Mouse (Mus musculus): Measurements from ENCODE around the gene Tssk6. TPM values are rescaled to one million over a fixed set of nuclear protein-coding genes. Genes with fewer than 3 reads are reported as not detected.
A peak's percentile ranks its signal among the peaks of the same experiment; 100 is the strongest.

Tssk6 gene
- total RNA-seq (2014; rRNA removed) (not detected in 2 replicates), polyA plus RNA-seq (2015; fragmentation: Nextera tagmentation; extraction: Ambion mirVana) (4.4 and 4.6 TPM in 2 replicates)

- ATAC-seq (ENCODE audit: low FRiP score) (peak; percentile 47), DNase-seq (ENCODE audit: low spot score) (no peak)
- no peaks in the 10 kb centered on the region for H3K9me3 ChIP-seq (ENCODE audit: low read length)
- H3K4me1 ChIP-seq (ENCODE audit: insufficient read depth, low read length), result peaks cover 18% of the 10 kb centered on the region; the same call in 1 of the 2 replicates
- peak; percentile 38 for TF ChIP-seq CTCF (IDR thresholded peaks at IDR 0.05)
- WGBS, result 6% methylated on average over 88 of the region's 89 CpGs
- peak within 1 kb of the TSS; percentile 97 for H3K4me2 ChIP-seq (ENCODE audit: low read depth, low read length, poor library complexity, severe bottlenecking)
- peak within 1 kb of the TSS; percentile 83 for H3K9ac ChIP-seq (replicated peaks; ENCODE audit: low read length, poor library complexity, severe bottlenecking)
- no peaks in the 10 kb centered on the region for H3K36me3 ChIP-seq (ENCODE audit: insufficient read depth, low read length)
- peak within 1 kb of the TSS; percentile 72 for H3K4me3 ChIP-seq (ENCODE audit: low read depth, low read length)
- H3K27me3 ChIP-seq (ENCODE audit: insufficient read depth, low read length), result no peaks in the 10 kb centered on the region
- H3K27ac ChIP-seq (ENCODE audit: low read depth, low read length), result peak within 1 kb of the TSS; percentile 90
Measured at GRCm38 (mm10) chr8:69902163-69903062, at the start of gene Tssk6, which contains the start of the genes Ndufa13 and Yjefn3. Gene Tssk6, plus strand, starts transcription at chr8:69902184. Gene Ndufa13, minus strand, starts transcription at chr8:69902558. Gene Yjefn3, minus strand, starts transcription at chr8:69902712.

- Histone ChIP-seq H3K36me3 (ENCODE audit: insufficient read depth, low read length) (0 out of 2 replicates have a peak, but pooled peaks cover 2% of the 10 kb centered on the region), H3K4me2 (ENCODE audit: low read depth, low read length, poor library complexity, severe bottlenecking) (no peak overlapping the region), H3K4me1 (ENCODE audit: insufficient read depth, low read length) (no peaks in the 10 kb centered on the region), H3K4me3 (ENCODE audit: low read depth, low read length) (no peak overlapping the region), H3K27me3 (ENCODE audit: insufficient read depth, low read length) (no peaks in the 10 kb centered on the region), H3K27ac (ENCODE audit: low read depth, low read length) (no peak overlapping the region), H3K9me3 (ENCODE audit: low read length) (no peaks in the 10 kb centered on the region), H3K9ac (replicated peaks; ENCODE audit: low read length, poor library complexity, severe bottlenecking) (no peak overlapping the region)
- DNase-seq (ENCODE audit: low spot score) (no peak), ATAC-seq (ENCODE audit: low FRiP score) (no peak)
- 94% methylated on average over 10 of the region's 10 CpGs for WGBS
- TF ChIP-seq CTCF (IDR thresholded peaks at IDR 0.05), result peak; percentile 1; the same call in 1 of the 2 replicates
Measured at GRCm38 (mm10) chr8:69853869-69854268, 48.1 kb upstream of the Tssk6 start.

- DNase-seq (ENCODE audit: low spot score), result no peak
- no peak for ATAC-seq (ENCODE audit: low FRiP score)
- no peak overlapping the region for H3K9ac ChIP-seq (replicated peaks; ENCODE audit: low read length, poor library complexity, severe bottlenecking)
Measured at GRCm38 (mm10) chr8:69860807-69861206, 41.2 kb upstream of the Tssk6 start.

GRCm38 (mm10) chr8:69861251-69861650 lies 40.7 kb upstream of the Tssk6 start:
- Histone ChIP-seq H3K4me1 (ENCODE audit: insufficient read depth, low read length) (no peaks in the 10 kb centered on the region), H3K4me2 (ENCODE audit: low read depth, low read length, poor library complexity, severe bottlenecking) (no peak overlapping the region), H3K27ac (ENCODE audit: low read depth, low read length) (no peak overlapping the region), H3K36me3 (ENCODE audit: insufficient read depth, low read length) (peaks cover 9% of the 10 kb centered on the region; the same call in 1 of the 2 replicates), H3K9me3 (ENCODE audit: low read length) (no peaks in the 10 kb centered on the region), H3K9ac (replicated peaks; ENCODE audit: low read length, poor library complexity, severe bottlenecking) (no peak overlapping the region), H3K27me3 (ENCODE audit: insufficient read depth, low read length) (no peaks in the 10 kb centered on the region), H3K4me3 (ENCODE audit: low read depth, low read length) (no peak overlapping the region)
- no peak for TF ChIP-seq CTCF (IDR thresholded peaks at IDR 0.05)
- ATAC-seq (ENCODE audit: low FRiP score) (no peak), DNase-seq (ENCODE audit: low spot score) (no peak)
- 77% methylated on average over 2 of the region's 2 CpGs for WGBS

More at GRCm38 (mm10) chr8:69860807-69861206, 41.2 kb upstream of the Tssk6 start:
- Histone ChIP-seq H3K4me2 (ENCODE audit: low read depth, low read length, poor library complexity, severe bottlenecking) (no peak overlapping the region), H3K4me3 (ENCODE audit: low read depth, low read length) (no peak overlapping the region), H3K27ac (ENCODE audit: low read depth, low read length) (no peak overlapping the region), H3K27me3 (ENCODE audit: insufficient read depth, low read length) (no peaks in the 10 kb centered on the region), H3K9me3 (ENCODE audit: low read length) (no peaks in the 10 kb centered on the region), H3K36me3 (ENCODE audit: insufficient read depth, low read length) (peaks cover 9% of the 10 kb centered on the region; the same call in 1 of the 2 replicates), H3K4me1 (ENCODE audit: insufficient read depth, low read length) (no peaks in the 10 kb centered on the region)
- peak; percentile 33; the same call in 1 of the 2 replicates for TF ChIP-seq CTCF (IDR thresholded peaks at IDR 0.05)
- 46% methylated on average over 4 of the region's 4 CpGs for WGBS

DNA sequence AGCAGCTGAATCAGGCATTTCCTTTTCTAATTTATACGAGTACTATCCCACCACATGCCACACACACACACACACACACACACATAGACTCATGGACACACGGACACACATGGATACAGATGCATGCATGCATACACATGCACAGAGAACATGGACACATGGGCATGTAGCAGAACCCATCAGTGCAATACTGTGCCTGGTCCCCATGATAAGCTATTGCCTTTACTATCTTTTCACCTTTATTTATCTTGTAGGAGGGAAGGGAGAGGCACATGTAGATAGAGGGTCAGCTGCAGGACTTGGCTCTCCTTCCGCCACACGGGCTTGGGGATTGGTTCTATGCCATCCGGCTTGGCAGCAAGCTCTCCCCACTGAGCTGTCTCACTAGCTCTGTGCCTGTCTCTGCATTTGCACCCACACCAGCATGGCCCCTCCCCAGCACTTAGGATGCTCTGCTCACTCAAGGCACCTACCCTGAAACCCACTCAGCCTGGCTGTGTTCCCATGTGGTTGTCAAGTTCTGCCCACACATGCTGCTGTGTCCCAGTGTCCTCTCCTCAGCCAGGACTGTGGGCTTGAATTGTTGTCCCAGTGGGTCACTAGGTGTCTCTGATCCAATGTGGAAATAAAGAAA lies 38.5 kb upstream of the Tssk6 start:
- Histone ChIP-seq H3K27ac (ENCODE audit: low read depth, low read length) (no peak overlapping the region), H3K27me3 (ENCODE audit: insufficient read depth, low read length) (no peaks in the 10 kb centered on the region), H3K9ac (replicated peaks; ENCODE audit: low read length, poor library complexity, severe bottlenecking) (no peak overlapping the region), H3K4me1 (ENCODE audit: insufficient read depth, low read length) (no peaks in the 10 kb centered on the region), H3K4me3 (ENCODE audit: low read depth, low read length) (no peak overlapping the region), H3K36me3 (ENCODE audit: insufficient read depth, low read length) (peaks cover 9% of the 10 kb centered on the region; the same call in 1 of the 2 replicates), H3K4me2 (ENCODE audit: low read depth, low read length, poor library complexity, severe bottlenecking) (no peak overlapping the region), H3K9me3 (ENCODE audit: low read length) (no peaks in the 10 kb centered on the region)
- ATAC-seq (ENCODE audit: low FRiP score) (0 out of 2 replicates have a peak, but pooled peaks have one; percentile 55), DNase-seq (ENCODE audit: low spot score) (no peak)
- 87% methylated on average over 5 of the region's 5 CpGs for WGBS
- TF ChIP-seq CTCF (IDR thresholded peaks at IDR 0.05), result no peak
